Mouse (Mus musculus) bone marrow macrophage, adult 2 months (primary cell): Measurements from ENCODE around the gene Dcaf4.

ENCODE experiments used
- CTCF ChIP-seq: IDR thresholded peaks from 2 replicates; pipeline ENCODE4 v1.5.1; 2012; ENCODE audit warnings: low read depth, mild to moderate bottlenecking, low read length, moderate library complexity
- POLR2A ChIP-seq: IDR thresholded peaks from 2 replicates; pipeline ENCODE4 v1.6.1; 2012; ENCODE audit warnings: mild to moderate bottlenecking, low read depth, low read length, borderline replicate concordance

GRCm38 (mm10) chr12:83486671-83487461, 33.4 kb upstream of the Dcaf4 start:
- no peak for TF ChIP-seq CTCF
- no peak for TF ChIP-seq POLR2A
